Mouse (Mus musculus): Measurements from ENCODE around the gene Plpp2.

GRCm38 (mm10) chr10:79574350-79574749 lies 40.8 kb upstream of the Plpp2 start:
- TF ChIP-seq CTCF (conservative IDR thresholded peaks at IDR 0.05 in 1 of 2, IDR thresholded peaks at IDR 0.05 in 1 of 2; ENCODE audit: low read depth in 2 of 2, low read length in 2 of 2) (no peak), ZC3H11A (IDR thresholded peaks at IDR 0.05; ENCODE audit: low read depth, low read length) (no peak), BHLHE40 (IDR thresholded peaks at IDR 0.05; ENCODE audit: low read depth, low read length) (no peak), MAZ (IDR thresholded peaks at IDR 0.05; ENCODE audit: low read depth, low read length) (no peak), NRF1 (IDR thresholded peaks at IDR 0.05; ENCODE audit: low read depth, low read length) (no peak), ELF1 (IDR thresholded peaks at IDR 0.05; ENCODE audit: low read depth, low read length) (no peak), POLR2A (IDR thresholded peaks at IDR 0.05; ENCODE audit: low read depth, low read length) (no peak), USF1 (IDR thresholded peaks at IDR 0.05; ENCODE audit: low read depth, low read length) (no peak)

Data from CH12.LX (cell line).